Mouse (Mus musculus) c-Kit-positive CD71-negative TER-119-negative erythroid progenitor cells, embryonic 14.5 days (primary cell): ENCODE data around the gene Pick1.

ENCODE experiments used
- DNase-seq: peaks from one replicate; pipeline ENCODE4 v3.0.0-alpha.2; 2013; ENCODE audit warnings: low read depth

Gene Pick1

GRCm38 (mm10) chr15:79270317-79271123 is 41.5 kb downstream of the Pick1 start:
- peak; percentile 74 for DNase-seq

GRCm38 (mm10) chr15:79271124-79271746 is 42.3 kb downstream of the Pick1 start:
- DNase-seq = peak; percentile 60

GRCm38 (mm10) chr15:79273020-79273419 is 44.0 kb downstream of the Pick1 start:
- no peak for DNase-seq

GRCm38 (mm10) chr15:79277728-79278127 is 48.8 kb downstream of the Pick1 start:
- DNase-seq = no peak

GRCm38 (mm10) chr15:79280209-79280608 is 51.2 kb downstream of the Pick1 start:
- no peak for DNase-seq

- no peak for DNase-seq
Observed at GRCm38 (mm10) chr15:79280850-79281249, 51.9 kb downstream of the Pick1 start.

DNA sequence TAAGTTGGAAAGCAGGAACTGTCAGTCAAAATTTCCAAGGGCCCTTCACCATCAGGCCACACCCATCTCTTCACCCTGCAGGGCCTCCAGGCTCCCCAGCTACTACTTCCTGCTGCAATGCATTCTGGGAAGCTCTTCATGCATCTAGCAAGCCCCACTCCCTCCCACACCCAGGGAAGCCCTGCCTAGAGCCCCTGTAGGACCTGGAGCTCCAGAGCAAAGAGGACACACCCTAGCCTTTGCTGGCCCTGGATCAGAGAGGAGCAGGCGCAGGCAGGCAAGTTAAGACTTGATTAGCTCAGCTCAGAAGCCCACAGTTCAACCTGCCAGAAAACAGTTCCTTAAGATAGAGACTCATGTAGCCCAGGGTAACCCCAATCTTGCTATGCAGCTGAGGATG is 52.4 kb downstream of the Pick1 start:
- DNase-seq = peak; percentile 53

DNA sequence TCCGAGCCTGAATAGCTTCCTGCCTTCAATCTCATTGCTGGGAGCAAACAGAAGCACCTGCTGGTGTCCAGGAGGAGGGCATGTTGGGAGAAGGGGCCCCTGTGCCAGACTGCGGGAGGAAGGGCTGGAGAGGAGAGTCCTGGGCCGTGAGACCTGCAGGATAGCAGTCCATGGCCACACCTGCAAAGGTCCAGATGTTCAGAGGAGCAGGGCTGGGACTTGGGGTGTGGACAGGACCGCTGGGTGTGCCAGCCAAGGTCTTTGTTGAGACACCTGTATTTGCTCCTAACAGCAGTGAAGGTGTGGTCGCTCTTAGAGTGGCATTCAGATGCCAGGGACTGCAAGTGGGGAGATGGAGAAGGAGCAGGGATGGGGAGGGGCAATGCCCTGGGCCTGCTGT is 53.5 kb downstream of the Pick1 start:
- DNase-seq = no peak

DNA sequence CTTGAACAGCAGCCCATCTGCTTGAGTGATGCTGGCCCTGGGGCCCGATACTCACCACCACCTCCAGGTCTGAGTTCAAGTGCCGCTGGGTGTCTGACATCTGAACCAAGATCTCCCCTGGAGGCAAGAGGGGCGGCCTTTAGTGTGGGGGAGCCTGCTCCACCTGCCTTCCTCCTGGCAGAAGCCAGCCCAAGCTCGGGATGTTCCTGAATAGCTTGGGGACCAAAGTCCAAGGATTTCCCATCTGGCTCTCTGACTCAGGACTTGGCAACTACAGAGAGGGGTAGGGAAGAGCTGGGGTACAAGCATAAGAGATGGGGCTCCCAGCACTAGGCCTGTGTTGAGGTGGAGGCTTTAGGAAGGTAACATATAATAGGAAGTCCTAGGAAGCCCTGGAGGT is 54.4 kb downstream of the Pick1 start:
- DNase-seq = no peak

- no peak for DNase-seq
Observed at GRCm38 (mm10) chr15:79285399-79285798, 56.4 kb downstream of the Pick1 start, which contains the start of gene Baiap2l2. Gene Baiap2l2 (minus strand): TSS chr15:79285537.

DNA sequence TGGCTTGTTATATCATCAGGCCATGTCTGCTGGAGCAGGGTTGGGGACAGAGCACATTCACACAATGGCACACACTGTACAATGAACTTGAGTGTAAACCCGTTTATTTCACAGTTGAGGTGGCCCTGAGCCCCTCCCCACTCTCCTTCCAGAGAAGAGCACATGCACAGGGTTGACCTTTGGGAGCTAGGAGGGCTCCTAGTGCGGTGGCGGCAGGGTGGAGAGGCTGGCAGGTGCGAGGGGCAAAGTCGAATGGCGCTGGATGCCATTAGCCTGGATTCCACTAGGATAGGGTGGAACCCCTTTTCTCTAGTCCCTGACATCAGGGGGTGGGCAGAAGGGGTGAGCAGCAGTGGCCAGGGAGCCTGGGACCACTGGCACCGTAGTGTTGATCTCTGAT is 57.2 kb downstream of the Pick1 start:
- no peak for DNase-seq

GRCm38 (mm10) chr15:79287091-79287490 is 58.1 kb downstream of the Pick1 start:
- DNase-seq = no peak

GRCm38 (mm10) chr15:79288387-79288786 is 59.4 kb downstream of the Pick1 start:
- DNase-seq = no peak

DNA sequence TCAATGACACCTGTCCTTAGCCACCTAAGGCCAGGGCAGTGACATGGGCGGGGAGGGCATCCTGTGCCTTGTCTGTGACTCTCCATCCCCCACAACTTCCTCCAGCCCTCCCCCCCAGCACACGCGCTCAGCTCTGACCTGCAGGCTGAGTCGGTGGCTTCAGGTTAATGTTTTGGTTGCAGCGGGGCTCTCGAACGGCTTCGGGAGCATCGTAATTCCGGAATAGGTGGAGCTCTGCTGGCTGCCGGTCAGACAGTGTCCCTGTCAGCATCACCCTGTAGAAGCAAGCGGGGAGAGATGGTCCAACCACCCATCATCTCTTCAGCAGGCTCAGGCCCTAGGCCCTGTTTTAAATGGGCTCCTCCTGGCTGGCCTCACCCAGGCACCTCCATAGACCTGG is 60.5 kb downstream of the Pick1 start:
- DNase-seq = no peak

DNA sequence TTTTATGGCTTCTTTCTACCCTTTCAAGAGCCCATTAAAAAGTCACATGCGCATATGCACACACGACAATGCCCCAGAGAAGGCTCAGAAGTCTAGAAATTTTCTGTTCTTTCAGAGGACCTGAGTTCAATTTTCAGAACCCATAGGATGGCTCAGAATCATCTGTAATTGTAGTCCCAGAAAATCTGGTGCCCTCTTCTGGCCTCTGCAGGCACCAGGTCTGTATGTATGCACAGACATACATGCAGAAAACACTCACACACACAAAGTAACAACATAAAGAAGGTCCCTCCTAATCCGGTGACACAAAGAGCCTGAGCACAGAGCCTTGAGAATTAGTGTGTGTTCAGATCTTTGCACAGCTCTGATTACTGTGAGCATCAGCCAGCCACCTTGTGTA is 61.4 kb downstream of the Pick1 start:
- DNase-seq = no peak

GRCm38 (mm10) chr15:79292779-79293178 is 63.8 kb downstream of the Pick1 start:
- DNase-seq = no peak

DNA sequence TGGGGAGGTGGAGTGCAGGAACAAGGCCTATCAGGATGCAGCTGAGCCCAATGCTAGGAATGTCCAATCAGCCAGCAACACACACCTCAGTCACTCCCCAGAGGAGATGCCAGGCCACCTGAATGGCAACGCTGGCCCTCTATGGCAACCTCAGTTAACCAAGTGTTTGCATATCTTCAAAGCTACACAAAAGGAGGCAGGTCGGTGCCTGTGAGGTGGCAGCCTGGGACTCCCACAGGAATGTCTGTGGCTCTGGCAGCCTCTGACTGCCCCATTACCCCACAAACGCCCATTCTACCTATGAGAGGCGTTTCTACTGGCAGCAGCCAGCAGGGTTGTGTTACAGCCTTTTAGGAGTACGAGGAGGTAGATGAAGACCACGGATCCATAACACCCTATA is 69.6 kb downstream of the Pick1 start:
- no peak for DNase-seq
